Mouse (Mus musculus) midbrain, postnatal 0 days (tissue): ENCODE measurements around the gene Apoc2. TPM values are rescaled to one million over a fixed set of nuclear protein-coding genes. Genes with fewer than 3 reads are reported as not detected.

ENCODE experiments used
- ATAC-seq: fragments of 200-750 bp; cut with Nextera tagmentation; 2 replicates; pipeline ENCODE4 v1.8.0; 2017; ENCODE audit warnings: moderate number of reproducible peaks, mild to moderate bottlenecking, moderate TSS enrichment, moderate library complexity; ENCODE audit not compliant: low FRiP score
- DNase-seq: peaks from one replicate; pipeline ENCODE4 v3.0.0-alpha.2; 2015; ENCODE audit warnings: low spot score
- H3K27ac ChIP-seq: fragments of 300-500 bp; sonication (generic); 2 replicates; pipeline ENCODE4 v1.5.1; 2014; ENCODE audit warnings: low read depth, mild to moderate bottlenecking, low read length, mixed read lengths
- H3K27me3 ChIP-seq: fragments of 300-500 bp; sonication (generic); 2 replicates; pipeline ENCODE4 v1.6.1; 2014; ENCODE audit warnings: low read length, control low read depth, mixed read lengths; ENCODE audit not compliant: insufficient read depth
- H3K36me3 ChIP-seq: fragments of 300-500 bp; sonication (generic); 2 replicates; pipeline ENCODE4 v1.6.1; 2014; ENCODE audit warnings: low read length, control low read depth, mixed read lengths; ENCODE audit not compliant: insufficient read depth
- H3K4me1 ChIP-seq: fragments of 300-500 bp; sonication (generic); 2 replicates; pipeline ENCODE4 v1.6.1; 2014; ENCODE audit warnings: mild to moderate bottlenecking, control low read depth, antibody characterized with exemption, low read length, mixed read lengths; ENCODE audit not compliant: insufficient read depth
- H3K4me2 ChIP-seq: fragments of 300-500 bp; sonication (generic); 2 replicates; pipeline ENCODE4 v1.6.1; 2014; ENCODE audit warnings: low read depth, mild to moderate bottlenecking, low read length, mixed read lengths; ENCODE audit not compliant: poor library complexity, severe bottlenecking
- H3K4me3 ChIP-seq: fragments of 300-500 bp; sonication (generic); 2 replicates; pipeline ENCODE4 v1.5.1; 2014; ENCODE audit warnings: low read depth, mild to moderate bottlenecking, low read length, moderate library complexity
- H3K9ac ChIP-seq: fragments of 300-500 bp; sonication (generic); replicated peaks from 2 replicates; pipeline ENCODE4 v1.6.1; 2014; ENCODE audit warnings: mild to moderate bottlenecking, low read length, moderate library complexity, mixed read lengths; ENCODE audit not compliant: poor library complexity, severe bottlenecking
- H3K9me3 ChIP-seq: fragments of 300-500 bp; sonication (generic); 2 replicates; pipeline ENCODE4 v1.6.1; 2016; ENCODE audit warnings: low read length, control low read depth
- CTCF ChIP-seq: IDR thresholded peaks from 2 replicates; pipeline ENCODE4 v1.5.1; 2016; ENCODE audit warnings: antibody characterized with exemption, mild to moderate bottlenecking
- WGBS: fragments of 180-500 bp; shearing (Covaris S2); extraction: QIAGEN DNeasy Blood & Tissue Kit; methylation state at CpG from one replicate; pipeline ENCODE4 v1.1.7; 2014; 5-methylcytosine and 5-hydroxymethylcytosine counted together
- polyA plus RNA-seq: library from polyadenylated mRNA; unstranded; fragments of >200 nt; fragmentation: Nextera tagmentation; extraction: Ambion mirVana; gene quantifications from 2 replicates; pipeline ENCODE4 v1.2.1, GENCODE M21; 2015
- total RNA-seq: library from RNA; depleted of rRNA; stranded (reverse); fragments of >200 nt; gene quantifications from 2 replicates; pipeline ENCODE4 v1.2.3, GENCODE M21; 2014

Gene Apoc2
- total and polyA plus RNA-seq, 2 experiments from 2014 or later = 0.30 TPM; not detected in 1

GRCm38 (mm10) chr7:19678901-19679300 lies 1.2 kb upstream of the Apoc2 start:
- WGBS = 75% methylated on average over 3 of the region's 3 CpGs
- Histone ChIP-seq H3K9me3 (no peaks in the 10 kb centered on the region), H3K4me2 (no peak overlapping the region), H3K4me1 (no peaks in the 10 kb centered on the region), H3K9ac (no peak overlapping the region), H3K27me3 (no peaks in the 10 kb centered on the region), H3K27ac (no peak overlapping the region), H3K4me3 (no peak overlapping the region), H3K36me3 (no peaks in the 10 kb centered on the region)
- ATAC-seq (no peak), DNase-seq (no peak)
- no peak for TF ChIP-seq CTCF

GRCm38 (mm10) chr7:19676662-19677061 lies 1.1 kb downstream of the Apoc2 start:
- no peaks in the 10 kb centered on the region for H3K4me1 ChIP-seq
- no peak overlapping the region for H3K4me3 ChIP-seq
- H3K9me3 ChIP-seq = no peaks in the 10 kb centered on the region
- WGBS = 81% methylated on average over 1 of the region's 1 CpGs
- H3K36me3 ChIP-seq = no peaks in the 10 kb centered on the region
- TF ChIP-seq CTCF = no peak
- H3K27me3 ChIP-seq = no peaks in the 10 kb centered on the region
- no peak overlapping the region for H3K4me2 ChIP-seq
- no peak for DNase-seq
- H3K9ac ChIP-seq = no peak overlapping the region
- no peak for ATAC-seq
- no peak overlapping the region for H3K27ac ChIP-seq

- no peak for ATAC-seq
- no peak overlapping the region for H3K4me3 ChIP-seq
- TF ChIP-seq CTCF = no peak
Measured at GRCm38 (mm10) chr7:19675824-19676223, 1.9 kb downstream of the Apoc2 start.

GRCm38 (mm10) chr7:19673083-19673699 lies 4.5 kb downstream of the Apoc2 start:
- H3K4me3 ChIP-seq = no peak overlapping the region
- WGBS = 68% methylated on average over 14 of the region's 14 CpGs

More at GRCm38 (mm10) chr7:19675824-19676223, 1.9 kb downstream of the Apoc2 start:
- Histone ChIP-seq H3K36me3 (no peaks in the 10 kb centered on the region), H3K4me2 (no peak overlapping the region), H3K27me3 (no peaks in the 10 kb centered on the region), H3K9ac (no peak overlapping the region), H3K27ac (no peak overlapping the region), H3K9me3 (no peaks in the 10 kb centered on the region), H3K4me1 (no peaks in the 10 kb centered on the region)
- no peak for DNase-seq
- WGBS = 79% methylated on average over 10 of the region's 10 CpGs

GRCm38 (mm10) chr7:19671511-19671910 lies 6.2 kb downstream of the Apoc2 start:
- H3K27ac ChIP-seq = no peak overlapping the region
- DNase-seq (no peak), ATAC-seq (no peak)
- H3K36me3 ChIP-seq = no peaks in the 10 kb centered on the region
- no peak overlapping the region for H3K9ac ChIP-seq
- H3K27me3 ChIP-seq = no peaks in the 10 kb centered on the region
- H3K4me1 ChIP-seq = no peaks in the 10 kb centered on the region
- no peak for TF ChIP-seq CTCF
- WGBS = 75% methylated on average over 10 of the region's 10 CpGs
- H3K9me3 ChIP-seq = no peaks in the 10 kb centered on the region
- H3K4me2 ChIP-seq = no peak overlapping the region
- no peak overlapping the region for H3K4me3 ChIP-seq

More at GRCm38 (mm10) chr7:19673083-19673699, 4.5 kb downstream of the Apoc2 start:
- ATAC-seq = no peak
- no peaks in the 10 kb centered on the region for H3K9me3 ChIP-seq
- no peak for TF ChIP-seq CTCF
- H3K9ac ChIP-seq = no peak overlapping the region
- H3K36me3 ChIP-seq = no peaks in the 10 kb centered on the region
- DNase-seq = no peak
- no peaks in the 10 kb centered on the region for H3K27me3 ChIP-seq
- H3K4me2 ChIP-seq = no peak overlapping the region
- H3K4me1 ChIP-seq = no peaks in the 10 kb centered on the region
- no peak overlapping the region for H3K27ac ChIP-seq

- ATAC-seq = peak; percentile 72
- DNase-seq = peak; percentile 97
- no peaks in the 10 kb centered on the region for H3K36me3 ChIP-seq
- H3K4me1 ChIP-seq = no peaks in the 10 kb centered on the region
- no peak overlapping the region for H3K9ac ChIP-seq
- no peaks in the 10 kb centered on the region for H3K27me3 ChIP-seq
- 9% methylated on average over 10 of the region's 10 CpGs for WGBS
- TF ChIP-seq CTCF = peak; percentile 95
- no peaks in the 10 kb centered on the region for H3K9me3 ChIP-seq
- peak overlapping the region; percentile 49; the same call in 1 of the 2 replicates for H3K27ac ChIP-seq
- H3K4me3 ChIP-seq = no peak overlapping the region
- peak overlapping the region; percentile 7; the same call in 1 of the 2 replicates for H3K4me2 ChIP-seq
Measured at GRCm38 (mm10) chr7:19668947-19669721, 8.6 kb downstream of the Apoc2 start.
